Mouse (Mus musculus) intestine, embryonic 16.5 days (tissue): ENCODE data around the gene Hspa1b. TPM values are rescaled to one million over a fixed set of nuclear protein-coding genes. Genes with fewer than 3 reads are reported as not detected.
"Not testable (repeated sequence)": the region's sequence is repeated elsewhere in the genome, so short reads cannot be mapped to it uniquely, and the experiment has no call there.

Experiments used
- ATAC-seq: fragments of 200-750 bp; cut with Nextera tagmentation; 2 replicates; pipeline ENCODE4 v1.8.0; 2017; ENCODE audit warnings: moderate TSS enrichment, moderate library complexity
- H3K27ac ChIP-seq: fragments of 300-500 bp; sonication (generic); 2 replicates; pipeline ENCODE4 v1.5.1; 2014; ENCODE audit warnings: mild to moderate bottlenecking, low read length
- H3K27me3 ChIP-seq: fragments of 300-500 bp; sonication (generic); replicated peaks from 2 replicates; pipeline ENCODE4 v1.6.1; 2014; ENCODE audit warnings: low read length, control low read depth, mixed read lengths; ENCODE audit not compliant: control insufficient read depth, insufficient read depth
- H3K36me3 ChIP-seq: fragments of 300-500 bp; sonication (generic); 2 replicates; pipeline ENCODE4 v1.6.1; 2014; ENCODE audit warnings: low read length, control low read depth; ENCODE audit not compliant: control insufficient read depth, insufficient read depth
- H3K4me1 ChIP-seq: fragments of 300-500 bp; sonication (generic); 2 replicates; pipeline ENCODE4 v1.6.1; 2014; ENCODE audit warnings: low read length, control low read depth, mixed read lengths; ENCODE audit not compliant: control insufficient read depth, insufficient read depth
- H3K4me2 ChIP-seq: fragments of 300-500 bp; sonication (generic); 2 replicates; pipeline ENCODE4 v1.6.1; 2014; ENCODE audit warnings: low read depth, low read length, control low read depth
- H3K4me3 ChIP-seq: fragments of 300-500 bp; sonication (generic); 2 replicates; pipeline ENCODE4 v1.5.1; 2014; ENCODE audit warnings: mild to moderate bottlenecking, low read length
- H3K9ac ChIP-seq: fragments of 300-500 bp; sonication (generic); 2 replicates; pipeline ENCODE4 v1.6.1; 2014; ENCODE audit warnings: low read depth, low read length
- H3K9me3 ChIP-seq: fragments of 300-500 bp; sonication (generic); 2 replicates; pipeline ENCODE4 v1.6.1; 2016; ENCODE audit warnings: low read length, control low read depth; ENCODE audit not compliant: control insufficient read depth
- WGBS: fragments of 180-500 bp; shearing (Covaris S2); extraction: QIAGEN DNeasy Blood & Tissue Kit; methylation state at CpG from one replicate; pipeline ENCODE4 v1.1.7; 2014; 5-methylcytosine and 5-hydroxymethylcytosine counted together
- polyA plus RNA-seq: library from polyadenylated mRNA; unstranded; fragments of >200 nt; fragmentation: Nextera tagmentation; extraction: Ambion mirVana; gene quantifications from 2 replicates; pipeline ENCODE4 v1.2.1, GENCODE M21; 2015

Hspa1b gene
- polyA plus RNA-seq, 1 experiment from 2014 or later, result 0.24 TPM

DNA sequence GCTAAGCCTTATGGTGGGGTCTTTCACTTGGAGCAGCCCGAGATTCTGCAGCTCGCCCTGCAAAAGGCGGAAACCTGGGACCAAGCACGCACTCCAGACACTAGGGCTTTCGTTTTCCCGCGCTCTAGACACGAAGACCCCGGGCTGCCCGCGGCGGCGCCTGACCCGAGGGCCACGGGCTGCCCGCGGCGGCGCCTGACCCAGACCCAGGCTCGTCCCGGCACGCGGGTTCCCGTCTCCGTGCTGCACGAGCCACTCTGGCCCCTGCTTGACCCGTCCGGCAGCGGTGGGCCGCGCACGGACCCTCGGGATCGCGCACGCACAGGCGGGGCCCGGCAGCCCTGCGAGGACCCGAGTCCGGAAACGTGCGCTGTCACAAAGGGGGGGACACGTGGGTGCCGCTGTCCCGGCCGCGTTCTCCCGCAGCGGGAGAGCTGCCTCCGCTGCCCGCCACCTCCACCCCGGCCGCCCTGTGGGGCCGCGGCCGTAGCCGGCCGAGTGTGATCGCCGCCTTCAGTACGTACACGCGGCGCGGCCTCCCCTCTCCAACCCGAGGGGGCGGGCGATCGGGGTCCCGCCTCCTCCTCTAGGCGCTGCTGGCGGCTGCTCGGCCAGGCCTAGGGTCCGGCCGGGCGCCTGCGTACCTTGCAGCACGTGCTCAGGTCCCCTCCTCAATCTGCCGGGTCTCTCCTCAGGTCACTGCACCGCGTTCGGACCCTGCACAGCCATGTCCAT, 41.8 kb upstream of the Hspa1b start, which contains the start of gene Vars:
TSS of gene Vars (plus strand) at position 271 of the 735 bp plus-strand sequence.
- ATAC-seq, result peak; percentile 88
- peak within 1 kb of the TSS; percentile 97 for H3K4me2 ChIP-seq
- under 1% methylated on average over 74 of the region's 83 CpGs for WGBS

DNA sequence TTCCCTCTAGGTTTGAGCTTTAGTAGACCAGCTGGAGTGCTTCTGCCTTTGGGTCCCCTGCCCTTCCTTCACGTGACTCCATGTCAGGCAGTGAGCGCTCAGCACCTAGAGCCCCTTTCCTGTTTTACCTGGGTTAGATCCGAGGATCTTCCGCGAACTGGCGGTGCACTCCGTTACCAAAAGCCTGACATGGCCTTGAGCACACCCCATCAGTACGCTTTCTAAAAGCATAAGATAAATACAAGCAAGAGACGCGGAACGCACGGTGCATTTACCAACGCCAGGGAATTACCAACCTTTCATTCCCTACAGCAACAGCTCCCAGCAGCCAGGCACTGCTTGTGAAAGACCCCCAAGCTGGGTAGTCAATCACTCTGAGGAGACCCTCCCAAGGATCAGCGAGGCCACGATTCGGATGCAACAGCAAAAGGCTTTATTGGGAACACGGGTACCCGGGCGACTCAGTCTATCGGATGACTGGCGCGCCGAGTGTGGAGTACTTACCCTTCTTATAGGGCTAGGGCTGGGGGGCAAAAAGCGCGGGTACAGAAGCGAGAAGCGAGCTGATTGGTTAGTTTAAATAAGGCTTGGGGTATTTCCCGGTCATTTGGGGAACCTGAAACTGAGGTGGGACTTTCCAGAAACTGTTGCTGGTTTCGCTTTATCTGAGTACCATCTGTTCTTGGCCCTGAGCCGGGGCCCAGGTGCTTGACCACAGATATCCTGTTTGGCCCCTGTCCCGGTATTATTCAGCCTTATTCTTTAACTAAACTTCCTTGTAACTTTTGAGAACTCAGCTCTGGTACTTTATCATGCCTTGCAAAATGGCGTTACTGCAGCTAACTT, 41.1 kb upstream of the Hspa1b start:
- Histone ChIP-seq H3K36me3 (peaks cover 12% of the 10 kb centered on the region; the same call in 1 of the 2 replicates), H3K4me2 (peak overlapping the region; percentile 97), H3K9ac (peak overlapping the region; percentile 98), H3K4me3 (peak overlapping the region; percentile 98), H3K4me1 (peaks cover 20% of the 10 kb centered on the region), H3K27ac (peak overlapping the region; percentile 98)
- ATAC-seq, result peak; percentile 21; the same call in 1 of the 2 replicates
- H3K27me3 ChIP-seq, H3K9me3 ChIP-seq: not testable (repeated sequence)
- WGBS, result 14% methylated on average over 29 of the region's 32 CpGs

More for the DNA sequence above, 41.8 kb upstream of the Hspa1b start, which contains the start of gene Vars:
- Histone ChIP-seq H3K36me3 (peaks cover 16% of the 10 kb centered on the region; the same call in 1 of the 2 replicates), H3K9me3 (no peaks in the 10 kb centered on the region), H3K27ac (peak within 1 kb of the TSS; percentile 98), H3K9ac (peak within 1 kb of the TSS; percentile 98), H3K4me1 (peaks cover 20% of the 10 kb centered on the region), H3K4me3 (peak within 1 kb of the TSS; percentile 98), H3K27me3 (no peaks in the 10 kb centered on the region)

DNA sequence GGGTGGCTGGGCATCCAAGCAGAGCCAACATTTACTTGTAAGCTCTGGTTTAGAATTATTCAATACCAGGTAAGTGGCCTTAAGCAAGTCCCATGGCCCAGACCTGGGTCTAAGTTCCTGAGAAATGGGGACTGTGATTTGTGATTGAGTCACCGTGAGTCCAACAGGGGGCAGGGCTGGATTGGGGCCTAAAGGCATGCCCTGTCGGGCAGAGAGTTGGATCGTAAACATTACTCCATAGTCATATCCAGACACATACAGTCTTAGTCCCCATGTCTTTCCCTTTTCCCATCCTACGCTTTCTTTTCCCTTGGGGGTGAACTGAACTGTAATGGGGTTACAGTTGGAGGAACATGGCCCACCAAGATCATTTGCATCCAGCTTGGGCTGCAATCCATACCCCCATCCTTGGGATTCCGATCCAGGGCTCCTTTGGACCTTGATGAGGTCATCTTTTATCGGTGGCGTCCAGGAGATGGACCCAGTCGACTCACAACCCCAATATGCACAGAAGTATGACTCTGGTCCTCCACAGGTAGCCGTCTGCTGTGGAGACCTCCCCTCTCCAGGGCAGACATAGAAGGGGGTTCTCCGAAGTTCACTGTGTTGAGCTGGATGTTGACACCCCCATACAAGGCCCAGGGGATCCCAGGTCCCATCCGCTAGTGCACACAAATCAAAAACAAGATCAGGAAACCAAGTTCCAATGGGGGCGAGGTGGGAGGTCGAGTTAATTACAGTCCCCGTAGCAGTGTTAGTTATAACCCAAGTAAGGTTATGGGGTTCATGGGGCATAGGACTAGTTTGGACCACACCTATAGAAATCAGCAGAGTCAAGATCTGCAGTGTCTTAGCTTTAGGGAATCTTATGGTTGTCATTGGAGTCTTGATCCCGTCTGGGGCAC, 39.7 kb upstream of the Hspa1b start:
- H3K4me2 ChIP-seq, result peak overlapping the region; percentile 97
- H3K4me1 ChIP-seq, result peaks cover 20% of the 10 kb centered on the region
- peak overlapping the region; percentile 75; the same call in 1 of the 2 replicates for H3K9ac ChIP-seq
- H3K27me3 ChIP-seq, result no peaks in the 10 kb centered on the region
- 89% methylated on average over 15 of the region's 15 CpGs for WGBS
- H3K36me3 ChIP-seq, result 0 out of 2 replicates have a peak, but pooled peaks cover 4% of the 10 kb centered on the region
- no peaks in the 10 kb centered on the region for H3K9me3 ChIP-seq
- peak overlapping the region; percentile 53 for H3K4me3 ChIP-seq
- H3K27ac ChIP-seq, result no peak overlapping the region
- ATAC-seq, result no peak

DNA sequence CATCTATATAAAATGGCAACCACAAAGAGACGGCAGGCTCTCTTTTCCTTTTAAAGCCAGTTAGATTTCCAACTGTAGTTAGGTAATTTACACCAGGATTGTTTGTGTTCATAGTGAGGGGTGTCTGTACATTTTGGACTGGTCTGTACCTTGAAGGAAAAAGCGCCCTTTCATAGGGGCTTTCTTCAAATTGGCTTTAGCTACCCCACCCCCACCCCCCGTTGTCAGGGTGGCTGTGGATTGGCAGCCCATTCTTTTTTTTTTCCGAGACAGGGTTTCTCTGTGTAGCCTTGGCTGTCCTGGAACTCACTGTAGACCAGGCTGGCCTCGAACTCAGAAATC, 38.1 kb upstream of the Hspa1b start:
- Histone ChIP-seq H3K36me3 (no peaks in the 10 kb centered on the region), H3K27ac (no peak overlapping the region), H3K9me3 (no peaks in the 10 kb centered on the region), H3K9ac (no peak overlapping the region), H3K4me3 (no peak overlapping the region), H3K4me1 (peaks cover 4% of the 10 kb centered on the region; the same call in 1 of the 2 replicates), H3K4me2 (no peak overlapping the region), H3K27me3 (no peaks in the 10 kb centered on the region)
- ATAC-seq, result no peak
- WGBS, result 86% methylated on average over 5 of the region's 5 CpGs

DNA sequence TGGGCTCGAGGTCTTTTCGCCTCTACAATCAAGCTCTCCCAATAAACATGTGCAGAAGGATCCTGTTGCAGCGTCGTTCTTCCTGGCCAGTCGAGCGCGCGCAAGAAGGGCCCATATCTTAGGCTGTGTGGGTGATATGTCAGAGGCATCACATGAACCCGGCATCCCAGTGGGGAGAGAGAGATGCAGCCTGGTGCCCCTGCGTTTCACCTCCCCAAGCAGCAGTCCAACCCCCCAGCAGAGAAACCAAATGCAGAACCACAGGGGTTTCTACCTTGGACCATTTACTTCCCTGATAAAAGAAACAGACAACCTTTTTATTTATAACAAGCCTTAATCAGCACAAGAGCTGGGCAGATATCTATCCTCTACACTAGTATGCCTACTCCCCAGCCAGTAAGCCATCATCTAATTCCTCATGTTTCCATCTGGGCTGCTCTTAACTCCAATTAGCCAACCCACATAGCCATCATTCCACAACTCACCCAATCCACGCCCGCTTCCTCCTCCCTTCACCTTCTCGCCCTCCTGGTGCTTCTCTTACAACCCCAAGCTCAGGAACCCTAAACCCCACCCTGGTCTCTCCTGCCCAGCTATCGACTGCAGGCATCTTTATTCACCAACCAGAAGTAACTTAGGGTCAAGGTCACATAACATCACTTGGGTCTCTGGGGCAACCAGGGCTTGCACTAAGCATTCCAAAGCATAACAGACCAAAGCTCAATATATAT, 37.5 kb upstream of the Hspa1b start:
- WGBS, result 87% methylated on average over 12 of the region's 14 CpGs
- H3K4me1 ChIP-seq, result peaks cover 4% of the 10 kb centered on the region; the same call in 1 of the 2 replicates
- H3K9ac ChIP-seq, result no peak overlapping the region
- no peak overlapping the region for H3K27ac ChIP-seq
- no peaks in the 10 kb centered on the region for H3K27me3 ChIP-seq
- no peak overlapping the region for H3K4me3 ChIP-seq
- H3K4me2 ChIP-seq, result 0 out of 2 replicates have a peak overlapping the region, but pooled peaks have one; percentile 9
- no peaks in the 10 kb centered on the region for H3K36me3 ChIP-seq
- no peaks in the 10 kb centered on the region for H3K9me3 ChIP-seq
- ATAC-seq, result no peak

DNA sequence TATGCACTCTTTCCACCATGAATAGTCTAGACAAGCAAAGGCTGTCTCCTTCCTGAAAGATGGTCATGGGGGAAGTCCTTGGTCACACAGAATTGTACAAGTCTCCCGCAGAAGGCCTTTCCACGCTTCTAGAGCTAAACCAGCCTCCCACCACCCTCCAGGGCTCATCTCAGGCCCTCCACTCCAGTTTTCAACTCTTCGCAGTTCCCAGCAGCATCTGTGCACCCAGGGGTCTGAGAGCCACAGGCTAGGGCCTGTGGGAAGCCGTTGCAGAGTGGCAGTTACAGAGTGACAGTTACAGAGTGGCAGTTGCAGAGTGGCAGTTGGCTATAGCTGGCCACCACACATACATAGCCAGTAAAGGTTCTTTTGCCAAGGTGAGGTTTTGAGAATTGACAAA, 36.9 kb upstream of the Hspa1b start:
- not testable (repeated sequence) for ATAC-seq, H3K9me3 ChIP-seq, H3K36me3 ChIP-seq, H3K9ac ChIP-seq, H3K27me3 ChIP-seq, H3K4me2 ChIP-seq, H3K27ac ChIP-seq, H3K4me3 ChIP-seq, H3K4me1 ChIP-seq
- 95% methylated on average over 4 of the region's 4 CpGs for WGBS

DNA sequence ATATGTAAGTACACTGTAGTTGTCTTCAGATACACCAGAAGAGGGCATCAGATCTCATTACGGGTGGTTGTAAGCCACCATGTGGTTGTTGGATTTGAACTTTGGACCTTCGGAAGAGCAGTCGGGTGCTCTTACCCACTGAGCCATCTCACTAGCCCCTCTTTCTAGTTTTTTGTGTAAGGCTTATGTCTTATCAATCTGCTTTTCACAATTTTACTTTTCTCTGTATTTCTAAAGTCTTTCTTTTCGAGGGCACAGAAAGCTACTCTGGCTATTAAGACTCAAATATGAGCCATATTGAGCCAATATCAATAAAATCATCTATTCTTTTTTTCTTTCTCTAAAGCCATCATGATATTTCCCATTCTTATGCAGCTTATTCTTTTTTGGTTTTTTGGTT, 36.2 kb upstream of the Hspa1b start:
- not testable (repeated sequence) for H3K9ac ChIP-seq, H3K4me3 ChIP-seq, H3K27ac ChIP-seq, H3K27me3 ChIP-seq, ATAC-seq, H3K36me3 ChIP-seq, H3K4me2 ChIP-seq, H3K4me1 ChIP-seq, H3K9me3 ChIP-seq
- WGBS, result 82% methylated on average over 4 of the region's 4 CpGs

DNA sequence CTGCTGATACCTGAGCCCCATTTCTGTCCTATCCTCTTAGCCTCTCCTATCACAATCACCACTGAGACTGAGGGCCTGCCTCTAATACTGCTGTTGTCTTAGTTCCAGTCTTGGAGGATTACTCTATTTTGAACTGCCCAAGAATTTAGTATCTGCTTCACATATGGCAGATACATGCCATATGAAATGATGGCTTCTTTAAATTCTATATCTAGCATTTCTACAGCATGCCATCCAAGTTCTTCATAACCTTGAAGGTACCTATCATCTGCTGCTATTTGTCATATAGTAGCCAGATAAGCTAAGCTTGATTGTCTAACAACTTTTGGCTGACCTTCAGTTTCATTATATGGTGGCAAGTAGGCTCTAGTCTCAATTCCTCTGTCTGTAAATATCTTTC, 35.7 kb upstream of the Hspa1b start:
- H3K27ac ChIP-seq, result no peak overlapping the region
- no peak overlapping the region for H3K4me3 ChIP-seq
- H3K36me3 ChIP-seq, result no peaks in the 10 kb centered on the region
- no peak for ATAC-seq
- H3K9ac ChIP-seq, result no peak overlapping the region
- no peaks in the 10 kb centered on the region for H3K27me3 ChIP-seq
- no peak overlapping the region for H3K4me2 ChIP-seq
- peaks cover 2% of the 10 kb centered on the region; the same call in 1 of the 2 replicates for H3K4me1 ChIP-seq
- H3K9me3 ChIP-seq, result no peaks in the 10 kb centered on the region
